Mouse (Mus musculus) erythroblast, embryonic 14.5 days (primary cell): ENCODE results near the gene Wdr95.

Experiments used
- GATA1 ChIP-seq: IDR thresholded peaks from 2 replicates; pipeline ENCODE4 v1.6.1; 2012; ENCODE audit warnings: low read length, inconsistent platforms, mixed read lengths
- TAL1 ChIP-seq: IDR thresholded peaks from 3 replicates; pipeline ENCODE4 v1.6.1; 2012; ENCODE audit warnings: low read length, inconsistent platforms, mixed read lengths

GRCm38 (mm10) chr5:149648196-149648595, 119.7 kb downstream of the Wdr95 start:
- TF ChIP-seq GATA1 (no peak), TAL1 (no peak)
